Mouse (Mus musculus) erythroblast, embryonic 14.5 days (primary cell): ENCODE measurements at regions not wholly inside any gene's neighbourhood (a gene's known extent, or its start where the extent isn't known, plus 50 kb on each side); places are given as distances from the start of the nearest gene placed in this dataset.
"Not testable (repeated sequence)": the region's sequence is repeated elsewhere in the genome, so short reads cannot be mapped to it uniquely, and the experiment has no call there.

ENCODE experiments used
- GATA1 ChIP-seq: IDR thresholded peaks from 2 replicates; pipeline ENCODE4 v1.6.1; 2012; ENCODE audit warnings: low read length, inconsistent platforms, mixed read lengths
- TAL1 ChIP-seq: IDR thresholded peaks from 3 replicates; pipeline ENCODE4 v1.6.1; 2012; ENCODE audit warnings: low read length, inconsistent platforms, mixed read lengths

- not testable (repeated sequence) for TF ChIP-seq GATA1, TAL1
Measured at GRCm38 (mm10) chr14:52556340-52556739, 60.8 kb upstream of the Olfr1507 start.
